8 mouse cellular contexts compared by ENCODE assay signal in the genomic region with DNA sequence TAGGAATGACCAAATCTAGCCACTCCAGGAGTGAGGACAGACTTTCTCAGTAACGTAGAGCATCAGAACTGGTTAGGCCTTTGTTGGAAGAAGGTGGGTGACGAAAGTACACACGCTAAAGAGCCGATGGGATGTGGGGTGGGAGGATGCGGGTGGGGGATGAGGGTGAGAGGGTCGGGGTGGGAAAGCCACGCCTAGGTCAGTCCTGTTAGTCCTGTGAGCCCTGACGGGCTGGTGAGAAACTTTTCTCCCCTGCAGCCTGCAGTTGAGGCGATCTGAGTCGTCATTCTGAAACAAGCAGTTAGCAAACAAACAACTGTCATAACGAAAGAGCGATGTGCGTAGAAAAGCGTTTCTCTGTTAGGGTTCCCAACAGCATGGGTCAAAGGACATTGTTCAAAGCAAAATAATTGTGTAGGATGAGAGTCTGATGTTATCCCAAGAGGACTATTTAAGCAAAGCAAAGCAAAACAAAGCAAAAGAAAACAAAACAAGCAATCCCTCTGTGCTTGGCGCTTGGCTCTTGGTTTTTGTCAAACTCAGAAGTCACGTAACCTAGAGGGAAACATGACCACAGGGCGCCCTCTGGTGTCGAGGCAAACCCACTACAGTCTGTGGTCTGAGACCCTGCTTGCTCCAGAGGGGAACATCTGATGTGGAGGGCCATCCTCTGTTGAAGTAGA.
DNase-seq lines count a peak whose midpoint lies in the region; ATAC-seq lines count a peak whose summit lies in the region.

No protein-coding gene starts in this region.

- H3K36me3 ChIP-seq in intestine, embryonic 15.5 days: no peaks in the 10 kb centered on the region

- no peaks in the 10 kb centered on the region; the same call in 1 of the 2 replicates for H3K4me1 ChIP-seq in intestine, embryonic 15.5 days (replicated peaks)

- H3K27ac ChIP-seq in intestine, embryonic 15.5 days: no peak overlapping the region

- H3K9me3 ChIP-seq in intestine, embryonic 15.5 days: no peaks in the 10 kb centered on the region

- H3K4me2 ChIP-seq in intestine, embryonic 15.5 days (replicated peaks): peak overlapping the region; percentile 55

- intact Hi-C loops in gastrocnemius, postnatal 36 days (cut with DNase I): loop anchor here (5.0 to 10.0 kb wide), 2 partner anchors 240 to 548 kb away; a partner anchor contains a TSS
- intact Hi-C loops in left cerebral cortex, postnatal 25 days (cut with DNase I): loop anchor here (5.0 kb wide), 1 partner anchor 545 kb away; no protein-coding TSS in a partner anchor

- WGBS in intestine, embryonic 15.5 days: 15% methylated on average over 18 of the region's 18 CpGs

- peak; percentile 81 for ATAC-seq in intestine, embryonic 15.5 days

- no peaks in the 10 kb centered on the region for H3K27me3 ChIP-seq in intestine, embryonic 15.5 days (replicated peaks)

- peak overlapping the region; percentile 25 for H3K4me3 ChIP-seq in intestine, embryonic 15.5 days (replicated peaks)

- DNase-seq in adipocyte (ENCODE audit: low spot score): peak; percentile 22
- DNase-seq in embryo, embryonic 10.5 days (ENCODE audit: low spot score): peak; percentile 91
- peak; percentile 56 to 77 for DNase-seq in gastrocnemius, postnatal 36 days
- DNase-seq in left cerebral cortex, postnatal 25 days (ENCODE audit: low spot score in 2 of 2): peak; percentile 56 to 60
- peak; percentile 85 for DNase-seq in mesoderm, embryonic 11.5 days (ENCODE audit: low read depth, low spot score)
- DNase-seq in right cerebral cortex, postnatal 36 days (ENCODE audit: low spot score in 2 of 2): peak; percentile 9 to 22
- peak; percentile 59 to 84 for DNase-seq in urinary bladder, postnatal 4 days (ENCODE audit: low spot score in 2 of 2)

- no peak overlapping the region; the same call in 1 of the 2 replicates for H3K9ac ChIP-seq in intestine, embryonic 15.5 days

Comparison
In these comparisons a context has a peak if more than half of its experiments do, and no peak if none do; other contexts are left out.
1. DNase-seq: peak in every context shown above with its lines; median percentile 91 in embryo, embryonic 10.5 days; 85 in mesoderm, embryonic 11.5 days; 72 in urinary bladder, postnatal 4 days; 66 in gastrocnemius, postnatal 36 days; 58 in left cerebral cortex, postnatal 25 days; 22 in adipocyte; 16 in right cerebral cortex, postnatal 36 days.